10 mouse cellular contexts compared by ENCODE assay signal in genomic region chr12:79598901-79599300, GRCm38 (mm10).
DNase-seq lines count a peak whose midpoint lies in the region; ATAC-seq and TF ChIP-seq lines count a peak whose summit lies in the region.
"Had no signal": no experiment of that assay in that cellular context is flagged by ENCODE, and none has a peak within 500 bp of the region (broad histone marks: within the 10 kb centered on the region; RNA-seq: fewer than 3 reads in every experiment).

No protein-coding gene starts in this region.

- DNase-seq in heart, postnatal 4 days: no peak
- peak; percentile 35 for DNase-seq in adrenal gland, postnatal 25 days
- DNase-seq in kidney, adult 18-20 months: peak; percentile 25
- DNase-seq in lung, postnatal 0 days (ENCODE audit: low spot score): peak; percentile 48
- DNase-seq in cerebellum, adult 9-10 months: no peak
- DNase-seq in cerebellum, postnatal 4 days (ENCODE audit: low spot score in 2 of 2): no peak
- DNase-seq in retina, postnatal 1 day: no peak
- DNase-seq: thymus, postnatal 14 days had no signal

- WGBS in heart, embryonic 13.5 days: 57% methylated on average over 2 of the region's 2 CpGs
- 22% methylated on average over 2 of the region's 2 CpGs for WGBS in lung, postnatal 0 days

- no peak overlapping the region for H3K4me3 ChIP-seq in heart, embryonic 13.5 days
- H3K4me3 ChIP-seq in lung, postnatal 0 days (ENCODE audit: low read depth, low read length): no peak overlapping the region
- H3K4me3 ChIP-seq: embryonic facial prominence, embryonic 12.5 days had no signal

- H3K27me3 ChIP-seq in heart, embryonic 13.5 days (replicated peaks): no peaks in the 10 kb centered on the region
- no peaks in the 10 kb centered on the region for H3K27me3 ChIP-seq in lung, postnatal 0 days (replicated peaks; ENCODE audit: insufficient read depth, low read length)
- H3K27me3 ChIP-seq: embryonic facial prominence, embryonic 12.5 days had no signal

- TF ChIP-seq CTCF in lung, postnatal 0 days (IDR thresholded peaks at IDR 0.05): no peak

- no peaks in the 10 kb centered on the region for H3K9me3 ChIP-seq in heart, embryonic 13.5 days
- no peaks in the 10 kb centered on the region for H3K9me3 ChIP-seq in lung, postnatal 0 days (ENCODE audit: low read length)
- H3K9me3 ChIP-seq: embryonic facial prominence, embryonic 12.5 days had no signal

- peaks cover 37% of the 10 kb centered on the region for H3K4me1 ChIP-seq in heart, embryonic 13.5 days
- H3K4me1 ChIP-seq in lung, postnatal 0 days (ENCODE audit: insufficient read depth, low read depth, low read length): no peaks in the 10 kb centered on the region

- no peak for ATAC-seq in heart, embryonic 13.5 days (ENCODE audit: extremely low read depth, insufficient number of reproducible peaks, low FRiP score, low TSS enrichment)
- ATAC-seq in lung, postnatal 0 days: peak; percentile 14; the same call in 1 of the 2 replicates

- peak overlapping the region; percentile 86 for H3K27ac ChIP-seq in heart, embryonic 13.5 days (replicated peaks)
- H3K27ac ChIP-seq in lung, postnatal 0 days (ENCODE audit: low read length): peak overlapping the region; percentile 48; the same call in 1 of the 2 replicates
- H3K27ac ChIP-seq: embryonic facial prominence, embryonic 12.5 days had no signal

- H3K9ac ChIP-seq in heart, embryonic 13.5 days: no peak overlapping the region
- H3K9ac ChIP-seq in lung, postnatal 0 days (replicated peaks; ENCODE audit: low read depth): no peak overlapping the region
- H3K9ac ChIP-seq: embryonic facial prominence, embryonic 12.5 days had no signal

- no peak overlapping the region for H3K4me2 ChIP-seq in heart, embryonic 13.5 days
- H3K4me2 ChIP-seq in lung, postnatal 0 days (replicated peaks; ENCODE audit: low read depth, low read length): no peak overlapping the region
- H3K4me2 ChIP-seq: embryonic facial prominence, embryonic 12.5 days had no signal

- TF ChIP-seq EP300 in lung, postnatal 0 days (IDR thresholded peaks at IDR 0.05): no peak

- peaks cover 2% of the 10 kb centered on the region; the same call in 1 of the 2 replicates for H3K36me3 ChIP-seq in heart, embryonic 13.5 days
- no peaks in the 10 kb centered on the region for H3K36me3 ChIP-seq in lung, postnatal 0 days (ENCODE audit: insufficient read depth, low read length)
- H3K36me3 ChIP-seq: embryonic facial prominence, embryonic 12.5 days had no signal

Comparison
In these comparisons a context has a peak if more than half of its experiments do, and no peak if none do; other contexts are left out.
1. DNase-seq: peak in adrenal gland, postnatal 25 days (single experiment), kidney, adult 18-20 months (single experiment) and lung, postnatal 0 days (single experiment); none in heart, postnatal 4 days (single experiment), cerebellum, adult 9-10 months (single experiment), cerebellum, postnatal 4 days (0 of 2) and retina, postnatal 1 day (single experiment).